Mouse (Mus musculus) forelimb bud, embryonic 11.5 days (tissue): ENCODE results near the gene Mmaa.

ENCODE experiments used
- DNase-seq: peaks from one replicate; pipeline ENCODE4 v3.0.0-alpha.2; 2012; ENCODE audit warnings: low read depth, low spot score

The Mmaa gene

GRCm38 (mm10) chr8:79288681-79289080, 6.1 kb downstream of the Mmaa start:
- no peak for DNase-seq

- no peak for DNase-seq
Measured at GRCm38 (mm10) chr8:79288250-79288649, 6.5 kb downstream of the Mmaa start.

GRCm38 (mm10) chr8:79286424-79286823, 8.3 kb downstream of the Mmaa start:
- DNase-seq: no peak

GRCm38 (mm10) chr8:79284626-79285025, 10.1 kb downstream of the Mmaa start:
- DNase-seq: no peak

- DNase-seq: peak; percentile 45
Measured at GRCm38 (mm10) chr8:79281376-79281890, 13.3 kb downstream of the Mmaa start.

- no peak for DNase-seq
Measured at GRCm38 (mm10) chr8:79277264-79277870, 17.4 kb downstream of the Mmaa start.

GRCm38 (mm10) chr8:79274940-79275339, 19.8 kb downstream of the Mmaa start:
- DNase-seq: no peak

GRCm38 (mm10) chr8:79273776-79274175, 21.0 kb downstream of the Mmaa start:
- no peak for DNase-seq

- no peak for DNase-seq
Measured at GRCm38 (mm10) chr8:79272676-79273075, 22.1 kb downstream of the Mmaa start.

- DNase-seq: no peak
Measured at GRCm38 (mm10) chr8:79268921-79269320, 25.8 kb downstream of the Mmaa start.

- DNase-seq: no peak
Measured at GRCm38 (mm10) chr8:79261920-79262319, 32.8 kb downstream of the Mmaa start.

GRCm38 (mm10) chr8:79256076-79256705, 38.5 kb downstream of the Mmaa start:
- DNase-seq: no peak

- DNase-seq: no peak
Measured at GRCm38 (mm10) chr8:79253742-79254141, 41.0 kb downstream of the Mmaa start.

GRCm38 (mm10) chr8:79248470-79248869, 46.3 kb downstream of the Mmaa start, which contains the start of gene 1700011L22Rik:
TSS of gene 1700011L22Rik (minus strand) at chr8:79248570.
- no peak for DNase-seq

GRCm38 (mm10) chr8:79243422-79243821, 51.3 kb downstream of the Mmaa start:
- DNase-seq: no peak

GRCm38 (mm10) chr8:79239996-79240395, 54.7 kb downstream of the Mmaa start:
- no peak for DNase-seq

GRCm38 (mm10) chr8:79239320-79239719, 55.4 kb downstream of the Mmaa start:
- DNase-seq: no peak

- no peak for DNase-seq
Measured at GRCm38 (mm10) chr8:79229266-79229888, 65.4 kb downstream of the Mmaa start.

GRCm38 (mm10) chr8:79227916-79228315, 66.8 kb downstream of the Mmaa start:
- no peak for DNase-seq

GRCm38 (mm10) chr8:79227194-79227593, 67.5 kb downstream of the Mmaa start:
- no peak for DNase-seq

GRCm38 (mm10) chr8:79226046-79226445, 68.7 kb downstream of the Mmaa start:
- DNase-seq: no peak

GRCm38 (mm10) chr8:79225586-79225985, 69.2 kb downstream of the Mmaa start:
- no peak for DNase-seq

- DNase-seq: no peak
Measured at GRCm38 (mm10) chr8:79224363-79224762, 70.4 kb downstream of the Mmaa start.
